Mouse (Mus musculus): ENCODE data around the gene Ppef2.

The Ppef2 gene

DNA sequence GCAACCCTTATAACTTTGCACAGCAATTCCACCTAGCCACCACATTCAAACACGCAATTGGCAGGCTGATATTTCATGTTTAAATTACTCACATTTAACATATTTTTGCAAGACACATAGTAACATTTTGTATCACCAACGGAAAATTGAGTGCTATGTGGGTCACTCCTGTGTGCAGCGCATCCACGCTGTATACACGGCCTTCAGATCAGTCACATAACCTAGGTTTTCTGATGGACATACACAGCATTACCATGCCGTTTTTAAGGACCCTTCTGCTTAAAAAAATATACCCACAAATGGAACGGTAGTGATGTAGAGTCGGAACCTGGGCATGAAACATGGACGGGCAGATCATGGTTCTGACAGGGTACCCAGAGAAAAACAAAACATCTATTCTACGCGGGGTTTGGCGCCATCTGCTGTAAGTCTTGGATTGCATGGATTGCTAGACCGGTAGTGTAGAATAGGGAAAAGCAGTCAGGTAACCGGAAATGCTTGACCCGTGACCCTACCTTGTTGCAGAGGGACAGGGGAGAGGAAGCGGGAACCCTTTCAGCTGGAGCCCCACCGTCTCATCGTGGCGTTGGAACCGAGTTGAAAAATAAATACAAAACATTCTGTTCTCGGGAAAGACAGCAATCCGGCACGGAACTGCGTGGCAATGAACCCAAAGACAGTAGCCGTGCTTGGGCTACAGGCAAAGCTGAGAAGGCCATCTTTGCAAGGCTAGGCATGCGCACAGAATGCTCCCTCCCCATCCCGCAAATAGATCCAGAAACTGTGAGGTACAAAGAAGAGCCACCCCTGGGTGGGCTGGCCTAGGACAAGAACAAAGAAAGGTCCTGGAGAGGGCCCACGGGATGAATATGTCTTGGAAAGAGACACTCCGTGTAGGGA lies 16.5 kb downstream of the Ppef2 start:
- in situ Hi-C loops (cut with MboI, MseI), result no loop called here

DNA sequence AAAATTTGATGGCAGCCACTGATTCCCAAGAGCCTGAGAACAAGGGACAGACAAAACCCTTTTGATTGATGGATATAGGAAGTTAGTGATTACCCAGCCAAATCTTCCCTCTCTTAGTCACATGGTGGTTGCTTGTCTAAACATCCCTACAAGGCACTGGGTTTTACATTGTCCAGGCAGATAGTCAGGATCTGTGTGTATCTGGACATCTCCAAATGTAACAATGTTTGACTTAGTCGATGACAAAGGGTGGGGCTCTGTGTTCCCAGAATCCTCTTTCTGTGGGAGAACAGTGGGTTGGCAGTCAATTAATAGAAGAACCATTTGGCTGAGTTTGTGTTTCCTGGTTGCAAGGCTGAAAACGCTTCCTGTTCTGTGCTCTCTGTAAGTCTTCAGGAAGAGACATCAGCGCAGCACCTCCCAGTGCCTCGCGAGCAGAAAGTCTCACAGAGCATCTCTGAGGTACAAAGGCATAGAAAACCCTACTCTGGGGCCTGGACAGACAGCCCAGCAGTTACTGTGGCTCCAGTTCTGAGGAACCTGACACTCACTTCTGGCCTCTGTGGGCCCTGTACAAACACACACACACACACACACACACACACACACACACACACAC lies 21.0 kb downstream of the Ppef2 start:
- in situ Hi-C loops (cut with MboI, MseI), result no loop called here

GRCm38 (mm10) chr5:92233366-92233765 lies 22.7 kb downstream of the Ppef2 start:
- in situ Hi-C loops (cut with MboI, MseI), result no loop called here

DNA sequence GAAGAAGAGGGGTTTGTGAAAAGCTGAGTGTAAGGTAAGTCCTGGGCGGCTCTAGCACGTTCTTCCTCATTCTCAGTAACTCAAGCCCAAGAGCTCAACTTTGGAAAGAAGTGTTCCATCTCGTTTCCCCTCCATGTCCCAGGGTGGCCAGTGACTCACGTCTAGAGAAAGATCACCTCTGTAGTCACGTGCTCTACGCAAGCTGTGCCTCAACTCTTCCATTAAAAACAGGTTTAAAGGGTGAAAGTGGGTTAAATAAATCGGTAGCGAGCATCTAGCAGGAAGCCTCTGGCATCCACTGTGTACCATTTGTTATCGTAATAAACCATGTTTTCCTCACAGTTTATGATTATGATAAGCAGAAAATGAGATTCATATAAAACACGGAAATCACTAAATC lies 24.2 kb downstream of the Ppef2 start:
- in situ Hi-C loops (cut with MboI, MseI), result no loop called here

DNA sequence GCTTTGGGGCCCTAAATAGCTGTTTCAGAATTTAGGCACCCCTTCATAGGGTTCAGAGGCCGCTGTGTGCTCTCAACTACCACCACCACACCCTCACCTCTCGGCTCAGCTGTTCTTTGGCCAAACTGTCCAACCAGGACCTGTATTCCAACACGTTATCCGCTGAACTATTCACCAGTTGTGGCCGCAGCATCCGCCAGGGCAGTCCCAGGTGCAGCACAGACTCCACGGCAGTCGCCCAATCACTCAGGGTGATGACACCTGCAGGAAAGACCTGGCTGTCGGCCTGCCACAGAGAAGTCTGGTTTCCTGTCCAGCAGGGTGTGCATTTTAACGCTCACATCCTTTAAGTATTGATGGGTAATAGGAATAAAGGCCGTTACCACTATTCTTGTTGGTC lies 25.8 kb downstream of the Ppef2 start:
- in situ Hi-C loops (cut with MboI, MseI), result no loop called here

DNA sequence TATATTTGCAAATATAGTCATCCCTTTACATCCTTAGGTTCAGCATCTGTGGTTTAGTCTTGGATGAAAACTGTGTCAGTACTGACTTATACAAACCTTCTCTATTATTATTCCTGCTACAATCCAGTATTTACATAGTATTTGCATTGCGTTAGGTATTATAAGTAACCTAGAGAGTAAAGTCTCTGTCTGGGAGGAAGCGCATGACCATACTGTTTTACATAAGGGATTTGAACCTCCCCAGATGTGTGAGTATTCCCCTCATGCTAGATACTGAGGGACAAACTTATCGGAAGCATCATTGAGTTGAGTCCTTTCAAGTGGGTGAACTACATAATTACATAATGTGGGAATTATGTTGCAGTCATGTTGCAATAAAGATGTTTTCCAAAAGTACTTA lies 26.6 kb downstream of the Ppef2 start:
- in situ Hi-C loops (cut with MboI, MseI), result no loop called here

DNA sequence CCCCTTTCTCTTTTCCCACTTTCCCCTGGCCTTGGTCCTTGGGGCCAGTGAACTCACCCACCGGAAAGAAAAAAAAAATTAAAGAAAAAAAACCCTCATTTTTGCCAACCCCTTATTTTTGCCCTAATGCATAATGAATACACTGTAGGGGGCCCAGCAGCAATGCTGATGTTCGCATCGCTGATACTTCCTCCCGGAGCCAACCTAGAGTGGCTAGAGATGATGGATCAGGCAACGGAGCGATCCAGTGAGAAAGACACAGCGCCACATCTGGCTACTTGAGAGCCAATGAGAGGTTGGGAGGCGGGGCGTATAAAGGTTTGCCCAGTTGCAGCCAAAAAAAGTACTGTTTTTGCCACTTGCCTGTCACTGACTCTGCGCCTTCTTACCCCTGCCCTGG lies 27.3 kb downstream of the Ppef2 start:
- in situ Hi-C loops (cut with MboI, MseI), result no loop called here

DNA sequence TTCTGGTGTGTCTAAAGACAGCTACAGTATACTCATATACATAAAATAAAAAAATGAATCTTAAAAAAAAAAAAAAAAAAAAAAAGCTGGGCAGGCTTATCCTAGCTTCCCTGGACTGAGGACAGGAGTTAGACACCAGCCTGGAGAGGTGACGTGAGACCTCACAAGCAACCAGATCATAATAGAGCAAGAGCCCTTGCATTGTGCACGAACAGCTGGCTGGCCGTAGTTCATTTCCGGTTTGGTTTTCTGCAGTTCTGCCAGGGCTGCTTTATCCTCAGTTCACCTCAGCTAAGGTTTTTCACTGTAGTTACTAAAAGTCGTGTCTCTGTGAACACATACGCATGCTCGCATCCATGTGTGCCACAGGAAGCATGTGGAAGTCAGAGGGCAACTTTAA lies 28.3 kb downstream of the Ppef2 start:
- in situ Hi-C loops (cut with MboI, MseI), result no loop called here

GRCm38 (mm10) chr5:92220287-92220902 lies 35.7 kb downstream of the Ppef2 start:
- in situ Hi-C loops (cut with MboI, MseI), result no loop called here

GRCm38 (mm10) chr5:92219826-92220225 lies 36.3 kb downstream of the Ppef2 start:
- in situ Hi-C loops (cut with MboI, MseI), result no loop called here

GRCm38 (mm10) chr5:92218915-92219793 lies 36.9 kb downstream of the Ppef2 start:
- in situ Hi-C loops (cut with MboI, MseI), result no loop called here

- in situ Hi-C loops (cut with MboI, MseI), result no loop called here
These were observed 40.8 kb downstream of the Ppef2 start, which contains the start of gene U90926 for GRCm38 (mm10) chr5:92215308-92215707. U90926 (minus strand) TSS chr5:92215408.

DNA sequence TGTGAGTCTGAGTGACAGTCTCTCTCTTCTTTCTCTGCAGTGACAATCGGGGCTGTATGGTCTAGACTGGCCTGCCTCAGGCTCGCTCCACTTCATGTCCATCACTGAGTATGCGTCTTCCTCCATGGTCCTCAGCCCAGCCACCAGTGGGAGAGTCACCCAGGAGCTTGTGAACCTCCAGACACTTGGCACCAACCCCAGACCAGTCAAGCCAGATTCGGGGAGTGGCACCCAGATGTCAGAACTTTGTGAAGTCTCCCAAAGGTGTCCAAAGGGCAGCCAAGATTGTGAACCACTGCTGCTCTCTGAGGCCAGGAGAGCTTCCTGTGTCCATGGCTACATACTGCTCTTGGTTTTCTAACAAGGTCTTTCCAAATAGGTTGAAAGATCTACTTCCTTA lies 43.8 kb downstream of the Ppef2 start:
- in situ Hi-C loops (cut with MboI, MseI), result no loop called here

- in situ Hi-C loops (cut with MboI, MseI), result no loop called here
These were observed 45.9 kb downstream of the Ppef2 start for GRCm38 (mm10) chr5:92210205-92210604.

GRCm38 (mm10) chr5:92206121-92206520 lies 50.0 kb downstream of the Ppef2 start:
- in situ Hi-C loops (cut with MboI, MseI), result no loop called here

GRCm38 (mm10) chr5:92205706-92206105 lies 50.4 kb downstream of the Ppef2 start:
- in situ Hi-C loops (cut with MboI, MseI), result no loop called here

- in situ Hi-C loops (cut with MboI, MseI), result no loop called here
These were observed 50.9 kb downstream of the Ppef2 start for GRCm38 (mm10) chr5:92205184-92205583.

DNA sequence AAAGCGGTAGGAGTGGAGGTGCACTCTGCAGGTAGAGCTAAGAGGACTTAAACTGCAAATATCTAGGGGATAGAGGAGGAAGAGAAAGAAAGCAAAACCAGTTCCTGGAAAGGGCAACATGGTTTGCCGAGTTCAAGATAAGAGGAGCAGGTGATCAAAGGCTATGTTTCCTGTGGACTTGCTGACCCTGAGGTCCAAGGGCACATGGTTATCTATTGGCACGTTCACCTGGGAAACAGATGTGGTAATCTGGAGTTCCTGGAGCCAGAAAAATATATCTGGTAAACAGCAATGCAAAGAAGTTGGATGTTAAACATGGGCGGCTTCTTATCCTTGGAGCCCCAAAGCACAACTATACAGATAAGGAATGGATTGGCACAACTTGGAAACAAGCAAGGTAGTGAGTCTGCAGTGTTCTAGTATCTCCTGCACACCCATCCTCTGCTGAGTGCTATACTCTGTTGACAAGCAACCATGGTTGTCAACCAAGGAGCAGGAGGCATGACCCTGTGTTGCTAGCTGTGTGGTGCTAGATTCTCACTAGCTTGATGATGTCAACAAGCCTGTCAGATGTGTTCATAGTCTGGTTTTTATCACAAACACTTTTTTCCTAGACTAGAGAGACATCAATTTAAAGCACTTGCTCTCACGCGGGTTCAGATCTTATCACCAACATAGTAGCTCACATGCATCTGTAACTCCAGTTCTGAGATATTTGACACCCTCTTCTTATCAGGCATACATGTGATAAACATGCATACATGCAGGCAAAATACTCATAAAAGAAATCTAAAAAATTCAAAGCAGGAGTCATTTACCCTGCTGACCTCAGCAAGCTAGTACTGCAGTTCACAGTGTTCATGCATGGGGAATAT lies 51.7 kb downstream of the Ppef2 start:
- in situ Hi-C loops (cut with MboI, MseI), result no loop called here

DNA sequence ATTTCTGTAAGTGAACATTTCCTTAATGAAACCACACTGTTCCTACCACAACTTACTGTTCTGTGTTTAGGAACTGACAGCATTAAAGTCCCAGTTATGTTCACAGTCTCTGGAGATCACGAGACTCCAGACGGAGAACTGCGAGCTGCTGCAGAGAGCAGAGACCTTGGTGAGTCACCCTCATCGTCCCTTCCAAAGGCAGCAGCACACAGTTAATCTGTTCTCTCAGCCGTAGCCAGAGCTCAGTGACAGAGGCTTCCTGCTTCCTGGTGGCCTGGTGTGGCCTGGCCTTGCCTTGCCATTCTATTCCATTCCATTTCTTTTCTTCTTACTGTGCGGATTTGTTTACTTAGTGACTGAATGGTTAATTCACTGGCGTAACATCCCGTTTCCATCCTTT lies 57.8 kb downstream of the Ppef2 start:
- in situ Hi-C loops (cut with MboI, MseI), result no loop called here

DNA sequence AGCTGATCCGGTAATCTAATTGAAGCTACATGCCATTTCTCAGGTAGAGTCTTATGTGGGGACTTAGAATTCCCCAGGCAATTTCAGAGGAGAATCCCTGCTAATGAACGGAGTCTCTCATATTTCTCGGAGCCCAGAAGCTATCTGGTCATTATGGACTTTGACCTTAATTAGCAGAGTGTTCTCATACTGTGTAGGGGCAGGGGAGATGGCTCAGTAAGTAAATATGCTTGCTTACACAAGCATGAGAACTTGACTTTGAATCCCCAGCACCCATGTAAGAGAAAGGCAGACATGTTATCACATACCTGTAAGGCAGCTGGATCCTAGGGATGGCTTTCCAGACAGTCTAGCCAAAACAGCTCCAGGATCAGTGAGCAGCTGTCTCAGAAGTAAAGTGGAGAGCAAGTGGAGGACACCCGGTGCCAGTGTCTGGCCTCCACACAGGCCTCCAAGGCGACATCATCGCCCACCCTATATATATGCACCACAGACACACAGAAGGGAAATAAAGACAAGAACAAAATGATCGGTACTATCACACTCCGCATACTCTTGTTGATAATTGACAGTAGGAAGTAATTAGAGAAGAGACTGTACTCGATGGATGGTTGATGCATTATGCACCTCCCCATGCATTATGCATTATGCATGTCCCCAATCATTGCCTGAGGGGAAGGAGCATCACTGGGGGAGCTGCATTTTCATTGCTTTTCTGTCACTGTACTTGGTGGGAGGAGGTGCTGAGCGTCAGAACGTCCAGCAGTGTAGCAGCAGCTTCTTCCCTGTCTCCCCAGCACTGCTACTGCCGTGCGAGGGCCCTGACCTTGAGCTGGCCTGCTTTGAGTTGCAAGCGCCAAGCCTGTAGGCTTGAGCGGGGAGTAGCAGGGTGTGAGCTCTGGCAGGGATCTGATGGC lies 58.9 kb downstream of the Ppef2 start:
- in situ Hi-C loops (cut with MboI, MseI), result no loop called here

Measured in T-helper 1 cell (primary cell).